Mouse (Mus musculus): ENCODE measurements around the gene Psmc3ip. TPM values are rescaled to one million over a fixed set of nuclear protein-coding genes. Genes with fewer than 3 reads are reported as not detected.

Gene Psmc3ip
- polyA plus RNA-seq, 1 experiment from 2014 or later: 10.6 TPM

DNA sequence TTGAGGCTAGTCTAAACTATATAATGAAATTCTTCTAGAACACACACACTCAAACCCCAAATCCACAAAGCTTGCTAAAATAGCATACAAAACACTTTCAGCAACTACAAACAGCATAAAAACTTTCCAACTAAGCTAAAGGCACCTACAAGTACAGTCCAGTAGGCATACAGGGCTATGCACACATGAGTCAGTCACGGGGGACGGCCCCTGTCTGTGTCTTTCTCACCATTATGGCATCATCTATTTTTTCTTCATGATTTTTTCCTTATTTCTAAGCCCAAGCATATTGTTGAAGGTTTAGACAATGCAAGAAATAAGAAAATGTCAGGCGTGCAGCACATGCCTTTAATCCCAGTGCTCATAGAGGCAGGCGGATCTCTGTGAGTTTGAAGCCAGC lies 15.9 kb upstream of the Psmc3ip start:
- DNase-seq (ENCODE audit: low spot score): no peak
- Histone ChIP-seq H3K4me1 (replicated peaks; ENCODE audit: control insufficient read depth, insufficient read depth) (no peaks in the 10 kb centered on the region; the same call in 1 of the 2 replicates), H3K4me2 (replicated peaks; ENCODE audit: low read depth) (no peak overlapping the region), H3K4me3 (ENCODE audit: low read depth, low read length) (no peak overlapping the region), H3K36me3 (ENCODE audit: control insufficient read depth, insufficient read depth, low read length) (peaks cover 3% of the 10 kb centered on the region; the same call in 1 of the 2 replicates), H3K27ac (replicated peaks) (no peak overlapping the region; the same call in 1 of the 2 replicates), H3K9me3 (ENCODE audit: control insufficient read depth, low read length) (no peaks in the 10 kb centered on the region), H3K27me3 (ENCODE audit: control insufficient read depth, insufficient read depth, low read length) (no peaks in the 10 kb centered on the region), H3K9ac (ENCODE audit: low read length) (no peak overlapping the region)
- no peak for TF ChIP-seq CTCF (IDR thresholded peaks at IDR 0.05; ENCODE audit: low read depth)
- TF ChIP-seq EP300 (optimal IDR thresholded peaks at IDR 0.05): no peak
- ATAC-seq (ENCODE audit: low FRiP score, low TSS enrichment): no peak
- WGBS: 78% methylated on average over 4 of the region's 4 CpGs

- DNase-seq (ENCODE audit: low spot score) (no peak), ATAC-seq (ENCODE audit: low FRiP score, low TSS enrichment) (no peak)
- Histone ChIP-seq H3K27ac (replicated peaks) (0 out of 2 replicates have a peak overlapping the region, but pooled peaks have one; percentile 13), H3K4me3 (ENCODE audit: low read depth, low read length) (no peak overlapping the region), H3K4me2 (replicated peaks; ENCODE audit: low read depth) (no peak overlapping the region), H3K9me3 (ENCODE audit: control insufficient read depth, low read length) (no peaks in the 10 kb centered on the region), H3K4me1 (replicated peaks; ENCODE audit: control insufficient read depth, insufficient read depth) (no peaks in the 10 kb centered on the region; the same call in 1 of the 2 replicates), H3K9ac (ENCODE audit: low read length) (no peak overlapping the region), H3K27me3 (ENCODE audit: control insufficient read depth, insufficient read depth, low read length) (no peaks in the 10 kb centered on the region), H3K36me3 (ENCODE audit: control insufficient read depth, insufficient read depth, low read length) (peaks cover 3% of the 10 kb centered on the region; the same call in 1 of the 2 replicates)
- no peak for TF ChIP-seq CTCF (IDR thresholded peaks at IDR 0.05; ENCODE audit: low read depth)
- TF ChIP-seq EP300 (optimal IDR thresholded peaks at IDR 0.05): no peak
- 39% methylated on average over 5 of the region's 5 CpGs for WGBS
These were observed 15.5 kb upstream of the Psmc3ip start for GRCm38 (mm10) chr11:101110708-101111107.

DNA sequence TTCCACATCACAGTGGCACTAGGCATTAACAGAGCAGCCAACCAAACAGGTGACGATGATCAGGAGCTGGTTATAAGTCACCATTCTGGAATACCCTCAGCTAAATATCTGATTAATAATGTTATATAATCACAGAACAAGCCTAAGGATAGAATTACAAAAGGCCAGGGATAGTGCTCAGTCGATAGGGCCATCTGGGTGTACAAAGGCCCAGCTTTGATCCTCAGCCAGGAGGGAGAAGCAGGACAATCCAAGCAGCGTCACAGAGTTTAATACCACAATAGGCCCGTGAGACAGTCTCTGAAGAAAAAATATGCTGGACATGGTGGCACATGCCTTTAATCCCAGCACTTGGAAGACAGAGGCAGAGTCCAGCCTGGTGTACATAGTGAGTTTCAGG lies 14.1 kb upstream of the Psmc3ip start:
- Histone ChIP-seq H3K27me3 (ENCODE audit: control insufficient read depth, insufficient read depth, low read length) (no peaks in the 10 kb centered on the region), H3K4me1 (replicated peaks; ENCODE audit: control insufficient read depth, insufficient read depth) (no peaks in the 10 kb centered on the region; the same call in 1 of the 2 replicates), H3K9ac (ENCODE audit: low read length) (no peak overlapping the region), H3K4me2 (replicated peaks; ENCODE audit: low read depth) (no peak overlapping the region), H3K9me3 (ENCODE audit: control insufficient read depth, low read length) (no peaks in the 10 kb centered on the region), H3K27ac (replicated peaks) (no peak overlapping the region), H3K36me3 (ENCODE audit: control insufficient read depth, insufficient read depth, low read length) (peaks cover 3% of the 10 kb centered on the region; the same call in 1 of the 2 replicates), H3K4me3 (ENCODE audit: low read depth, low read length) (no peak overlapping the region)
- no peak for DNase-seq (ENCODE audit: low spot score)
- no peak for ATAC-seq (ENCODE audit: low FRiP score, low TSS enrichment)
- TF ChIP-seq CTCF (IDR thresholded peaks at IDR 0.05; ENCODE audit: low read depth) (no peak), EP300 (optimal IDR thresholded peaks at IDR 0.05) (no peak)
- WGBS: 72% methylated on average over 4 of the region's 4 CpGs

GRCm38 (mm10) chr11:101103011-101103410 lies 7.8 kb upstream of the Psmc3ip start:
- no peak overlapping the region for H3K4me2 ChIP-seq (replicated peaks; ENCODE audit: low read depth)
- WGBS: 82% methylated on average over 5 of the region's 5 CpGs
- ATAC-seq (ENCODE audit: low FRiP score, low TSS enrichment) (peak; percentile 51; the same call in 1 of the 2 replicates), DNase-seq (ENCODE audit: low spot score) (no peak)
- no peaks in the 10 kb centered on the region for H3K27me3 ChIP-seq (ENCODE audit: control insufficient read depth, insufficient read depth, low read length)
- no peaks in the 10 kb centered on the region for H3K9me3 ChIP-seq (ENCODE audit: control insufficient read depth, low read length)
- no peaks in the 10 kb centered on the region for H3K4me1 ChIP-seq (replicated peaks; ENCODE audit: control insufficient read depth, insufficient read depth)
- TF ChIP-seq CTCF (IDR thresholded peaks at IDR 0.05; ENCODE audit: low read depth): no peak
- peak; percentile 79 for TF ChIP-seq EP300 (optimal IDR thresholded peaks at IDR 0.05)
- peaks cover 30% of the 10 kb centered on the region for H3K36me3 ChIP-seq (ENCODE audit: control insufficient read depth, insufficient read depth, low read length)
- H3K27ac ChIP-seq (replicated peaks): peak overlapping the region; percentile 80
- no peak overlapping the region for H3K4me3 ChIP-seq (ENCODE audit: low read depth, low read length)
- H3K9ac ChIP-seq (ENCODE audit: low read length): no peak overlapping the region

DNA sequence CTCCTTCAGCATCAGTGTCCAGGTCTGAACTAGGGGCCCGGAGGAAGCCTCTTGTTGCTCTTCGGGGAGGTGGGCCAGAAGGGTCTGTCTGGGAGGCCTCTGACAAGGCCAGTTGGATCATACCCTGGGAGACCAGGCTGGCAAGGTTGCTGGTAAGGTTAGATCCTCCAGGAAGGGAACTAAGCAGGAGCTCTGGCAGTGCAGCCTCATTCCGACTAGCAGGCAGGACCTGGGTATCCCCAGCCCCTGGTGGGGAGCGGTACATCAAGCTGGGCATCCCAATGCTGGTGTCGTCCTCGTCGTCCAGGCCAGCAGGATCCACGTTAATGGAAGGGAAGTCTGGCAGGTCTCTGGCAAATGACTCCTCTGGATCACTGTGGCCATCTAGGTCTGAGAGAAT lies 3.0 kb upstream of the Psmc3ip start:
- H3K36me3 ChIP-seq (ENCODE audit: control insufficient read depth, insufficient read depth, low read length): peaks cover 38% of the 10 kb centered on the region
- no peak for ATAC-seq (ENCODE audit: low FRiP score, low TSS enrichment)
- H3K9me3 ChIP-seq (ENCODE audit: control insufficient read depth, low read length): no peaks in the 10 kb centered on the region
- no peak overlapping the region for H3K4me3 ChIP-seq (ENCODE audit: low read depth, low read length)
- DNase-seq (ENCODE audit: low spot score): no peak
- TF ChIP-seq CTCF (IDR thresholded peaks at IDR 0.05; ENCODE audit: low read depth): no peak
- no peak for TF ChIP-seq EP300 (optimal IDR thresholded peaks at IDR 0.05)
- H3K9ac ChIP-seq (ENCODE audit: low read length): no peak overlapping the region
- H3K4me1 ChIP-seq (replicated peaks; ENCODE audit: control insufficient read depth, insufficient read depth): no peaks in the 10 kb centered on the region; the same call in 1 of the 2 replicates
- no peaks in the 10 kb centered on the region for H3K27me3 ChIP-seq (ENCODE audit: control insufficient read depth, insufficient read depth, low read length)
- no peak overlapping the region for H3K27ac ChIP-seq (replicated peaks)
- WGBS: 89% methylated on average over 8 of the region's 8 CpGs
- no peak overlapping the region for H3K4me2 ChIP-seq (replicated peaks; ENCODE audit: low read depth)

GRCm38 (mm10) chr11:101094930-101095313 lies 314 bp downstream of the Psmc3ip start:
- Histone ChIP-seq H3K9me3 (ENCODE audit: control insufficient read depth, low read length) (no peaks in the 10 kb centered on the region), H3K27me3 (ENCODE audit: control insufficient read depth, insufficient read depth, low read length) (no peaks in the 10 kb centered on the region), H3K4me1 (replicated peaks; ENCODE audit: control insufficient read depth, insufficient read depth) (no peaks in the 10 kb centered on the region; the same call in 1 of the 2 replicates), H3K9ac (ENCODE audit: low read length) (peak overlapping the region; percentile 78), H3K4me2 (replicated peaks; ENCODE audit: low read depth) (peak overlapping the region; percentile 91), H3K4me3 (ENCODE audit: low read depth, low read length) (peak overlapping the region; percentile 64), H3K36me3 (ENCODE audit: control insufficient read depth, insufficient read depth, low read length) (peaks cover 45% of the 10 kb centered on the region), H3K27ac (replicated peaks) (peak overlapping the region; percentile 93)
- WGBS: 1% methylated on average over 18 of the region's 18 CpGs
- TF ChIP-seq CTCF (IDR thresholded peaks at IDR 0.05; ENCODE audit: low read depth) (no peak), EP300 (optimal IDR thresholded peaks at IDR 0.05) (no peak)
- ATAC-seq (ENCODE audit: low FRiP score, low TSS enrichment) (no peak), DNase-seq (ENCODE audit: low spot score) (no peak)

Data from stomach, postnatal 0 days (tissue).